Mouse (Mus musculus): Measurements from ENCODE around the gene Castor2. TPM values are rescaled to one million over a fixed set of nuclear protein-coding genes. Genes with fewer than 3 reads are reported as not detected.

Gene Castor2
- total RNA-seq, 2 experiments from 2014 or later, result 64.5 to 69.2 TPM

GRCm38 (mm10) chr5:134101322-134101721, 1.8 kb downstream of the Castor2 start:
- no peak for DNase-seq (ENCODE audit: extremely low spot score in 1 of 2, low spot score in 1 of 2)

GRCm38 (mm10) chr5:134101883-134102282, 2.4 kb downstream of the Castor2 start:
- no peak for DNase-seq (ENCODE audit: extremely low spot score in 1 of 2, low spot score in 1 of 2)

- no peak for DNase-seq (ENCODE audit: extremely low spot score in 1 of 2, low spot score in 1 of 2)
These were observed 3.2 kb downstream of the Castor2 start for GRCm38 (mm10) chr5:134102720-134103119.

DNA sequence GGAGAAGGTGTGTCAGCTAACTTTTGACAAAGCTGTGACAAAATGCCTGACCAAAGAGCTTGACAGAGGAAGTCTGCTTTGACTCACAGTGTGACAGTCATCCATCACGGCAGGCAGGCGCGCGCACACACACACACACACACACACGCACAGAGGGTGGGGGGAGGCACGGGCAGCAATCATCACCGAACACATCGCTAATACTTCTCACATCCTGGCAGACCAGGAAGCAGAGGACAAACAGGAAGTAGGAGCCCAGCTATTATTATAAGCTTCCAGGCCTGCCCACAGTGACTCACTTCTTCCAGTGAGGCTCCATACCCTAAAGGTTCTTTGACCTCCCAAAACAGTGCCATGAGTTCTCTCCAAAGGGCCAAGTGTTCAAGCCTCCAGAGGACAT, 6.3 kb downstream of the Castor2 start:
- no peak for DNase-seq (ENCODE audit: extremely low spot score in 1 of 2, low spot score in 1 of 2)

GRCm38 (mm10) chr5:134114981-134115380, 15.5 kb downstream of the Castor2 start:
- no peak for DNase-seq (ENCODE audit: extremely low spot score in 1 of 2, low spot score in 1 of 2)

GRCm38 (mm10) chr5:134115639-134116259, 16.2 kb downstream of the Castor2 start:
- DNase-seq (ENCODE audit: extremely low spot score in 1 of 2, low spot score in 1 of 2), result no peak

- DNase-seq (ENCODE audit: extremely low spot score in 1 of 2, low spot score in 1 of 2), result no peak
These were observed 19.4 kb downstream of the Castor2 start for GRCm38 (mm10) chr5:134118798-134119407.

- no peak for DNase-seq (ENCODE audit: extremely low spot score in 1 of 2, low spot score in 1 of 2)
These were observed 20.1 kb downstream of the Castor2 start for GRCm38 (mm10) chr5:134119481-134120120.

- DNase-seq (ENCODE audit: extremely low spot score in 1 of 2, low spot score in 1 of 2), result no peak
These were observed 20.6 kb downstream of the Castor2 start for GRCm38 (mm10) chr5:134120135-134120534.

GRCm38 (mm10) chr5:134121138-134121892, 21.8 kb downstream of the Castor2 start:
- DNase-seq (ENCODE audit: extremely low spot score in 1 of 2, low spot score in 1 of 2), result no peak

DNA sequence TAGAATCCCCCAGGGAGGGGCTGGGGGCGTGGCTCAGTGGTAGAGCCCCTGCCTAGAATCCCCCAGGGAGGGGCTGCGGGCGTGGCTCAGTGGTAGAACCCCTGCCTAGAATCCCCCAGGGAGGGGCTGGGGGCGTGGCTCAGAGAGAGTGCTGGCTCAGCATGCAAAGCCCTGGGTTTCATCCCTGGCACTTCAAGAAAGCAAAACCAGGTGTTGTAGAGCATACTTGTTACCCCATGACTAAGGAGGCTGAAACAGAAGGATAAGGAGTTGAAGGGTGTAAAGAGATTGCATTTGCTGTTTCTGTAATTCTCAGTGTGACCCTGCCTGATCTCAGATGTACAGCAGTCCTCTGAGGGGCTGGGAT, 22.4 kb downstream of the Castor2 start:
- DNase-seq (ENCODE audit: extremely low spot score in 1 of 2, low spot score in 1 of 2), result no peak

- no peak for DNase-seq (ENCODE audit: extremely low spot score in 1 of 2, low spot score in 1 of 2)
These were observed 24.3 kb downstream of the Castor2 start for GRCm38 (mm10) chr5:134123846-134124245.

DNA sequence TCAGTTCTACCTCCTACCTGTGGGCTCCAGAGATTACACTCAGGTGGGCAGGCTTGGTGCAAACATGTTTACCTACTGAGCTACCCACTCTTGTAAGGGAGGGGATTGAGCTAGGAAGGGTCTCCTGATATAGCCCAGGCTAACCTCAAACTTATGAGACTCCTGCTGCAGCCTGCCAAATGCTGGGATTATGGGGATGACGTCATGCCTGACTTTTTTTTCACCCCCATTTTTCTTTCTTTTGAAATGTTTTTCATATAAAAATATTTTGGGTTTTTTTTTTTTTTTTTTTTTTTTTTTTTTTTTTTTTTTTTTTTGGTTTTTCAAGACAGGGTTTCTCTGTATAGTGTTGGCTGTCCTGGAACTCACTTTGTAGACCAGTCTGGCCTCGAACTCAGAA, 26.7 kb downstream of the Castor2 start:
- no peak for DNase-seq (ENCODE audit: extremely low spot score in 1 of 2, low spot score in 1 of 2)

DNA sequence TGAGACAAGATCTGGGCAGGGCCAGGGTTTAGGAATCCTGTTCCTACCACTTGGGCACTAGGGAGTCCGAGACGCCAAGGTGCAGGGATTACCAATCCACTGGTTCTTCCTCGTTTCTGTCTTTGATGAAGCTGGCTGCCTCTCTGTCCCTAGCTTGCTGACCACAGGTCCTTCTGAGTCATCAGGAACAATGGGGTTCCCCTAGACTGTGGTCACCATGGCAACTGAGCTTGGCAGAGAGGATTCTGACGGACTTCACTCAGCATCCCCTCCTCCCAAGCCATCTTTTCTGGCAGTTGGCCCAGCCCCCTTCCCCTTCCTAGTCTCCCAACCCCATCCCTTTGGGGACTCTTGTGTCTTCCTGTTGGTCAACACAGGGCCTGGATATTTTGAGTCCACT, 32.1 kb downstream of the Castor2 start:
- DNase-seq (ENCODE audit: extremely low spot score in 1 of 2, low spot score in 1 of 2), result no peak

DNA sequence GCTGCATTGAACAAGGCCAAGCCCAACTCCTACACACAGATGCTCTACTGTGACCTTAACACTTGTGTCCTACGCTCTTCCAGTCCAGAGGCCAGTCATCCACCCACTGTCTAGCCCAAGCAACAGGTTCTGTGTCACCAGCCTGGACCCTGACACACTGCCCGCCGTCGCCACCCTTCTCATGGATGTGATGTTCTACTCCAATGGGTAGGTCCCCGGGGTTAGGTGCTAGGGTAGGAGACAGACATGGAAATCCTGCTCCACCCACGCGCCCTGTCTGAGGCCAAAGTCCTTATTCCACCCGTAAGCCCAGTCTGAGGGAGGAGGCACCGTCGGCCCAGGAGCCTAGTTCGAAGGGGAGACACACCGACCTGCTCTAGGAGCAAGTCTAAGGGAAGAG, 36.5 kb downstream of the Castor2 start:
- no peak for DNase-seq (ENCODE audit: extremely low spot score in 1 of 2, low spot score in 1 of 2)

GRCm38 (mm10) chr5:134137933-134138332, 38.4 kb downstream of the Castor2 start:
- DNase-seq (ENCODE audit: extremely low spot score in 1 of 2, low spot score in 1 of 2), result no peak

GRCm38 (mm10) chr5:134139429-134139828, 39.9 kb downstream of the Castor2 start:
- no peak for DNase-seq (ENCODE audit: extremely low spot score in 1 of 2, low spot score in 1 of 2)

GRCm38 (mm10) chr5:134141236-134141635, 41.7 kb downstream of the Castor2 start:
- no peak for DNase-seq (ENCODE audit: extremely low spot score in 1 of 2, low spot score in 1 of 2)

DNA sequence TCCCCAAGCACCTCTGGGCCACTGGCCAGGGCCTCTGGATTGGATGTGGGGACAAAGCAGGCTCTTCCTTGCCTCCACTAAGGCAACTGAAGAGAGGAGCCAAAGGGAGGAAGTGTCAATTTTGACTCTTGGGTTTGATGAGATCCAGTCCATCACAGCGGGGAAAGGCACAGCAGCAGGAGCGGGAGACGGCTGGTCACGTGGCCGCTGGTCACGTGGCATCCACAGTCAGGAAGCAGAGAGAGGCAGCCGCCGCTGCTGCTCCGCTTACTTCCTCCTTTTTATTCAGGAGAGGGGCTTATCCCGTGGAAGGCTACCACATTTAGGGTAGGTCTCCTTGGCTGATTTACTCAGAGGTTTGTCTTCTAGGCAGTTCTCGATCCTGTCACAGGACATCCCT, 42.9 kb downstream of the Castor2 start:
- no peak for DNase-seq (ENCODE audit: extremely low spot score in 1 of 2, low spot score in 1 of 2)

DNA sequence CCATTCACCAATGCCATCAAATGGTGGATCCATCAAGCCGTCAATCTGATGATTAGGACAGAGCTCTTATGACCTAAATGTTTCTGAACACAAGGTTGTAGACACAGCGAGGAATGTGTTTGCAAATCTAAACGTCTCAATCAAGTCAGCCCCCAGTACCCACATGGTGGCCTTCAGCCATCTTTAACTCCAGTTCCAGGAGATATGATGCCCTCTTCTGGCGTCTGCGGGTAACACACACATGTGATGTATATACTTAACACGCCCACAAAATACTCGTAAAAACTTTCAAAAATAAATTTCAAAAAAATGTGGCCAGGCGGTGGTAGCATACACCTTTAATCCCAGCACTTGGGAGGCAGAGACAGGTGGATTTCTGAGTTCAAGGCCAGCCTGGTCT, 45.5 kb downstream of the Castor2 start:
- DNase-seq (ENCODE audit: extremely low spot score in 1 of 2, low spot score in 1 of 2), result no peak

GRCm38 (mm10) chr5:134147194-134147753, 47.8 kb downstream of the Castor2 start:
- DNase-seq (ENCODE audit: extremely low spot score in 1 of 2, low spot score in 1 of 2), result no peak

Measured in layer of hippocampus, postnatal 25 days (tissue).